Mouse (Mus musculus) CH12F3 (cell line): Measurements from ENCODE around the gene Uspl1.

ENCODE experiments used
- in situ Hi-C: fragments of 300-500 bp; cut with MboI; formaldehyde crosslinking; loops from 2 replicates; pipeline ENCODE4 v1.14.3; 2020; ENCODE audit warnings: low sequenced_read_pairs

Uspl1 gene

GRCm38 (mm10) chr5:149207661-149208060, 23.5 kb downstream of the Uspl1 start:
- in situ Hi-C loops: no loop called here

DNA sequence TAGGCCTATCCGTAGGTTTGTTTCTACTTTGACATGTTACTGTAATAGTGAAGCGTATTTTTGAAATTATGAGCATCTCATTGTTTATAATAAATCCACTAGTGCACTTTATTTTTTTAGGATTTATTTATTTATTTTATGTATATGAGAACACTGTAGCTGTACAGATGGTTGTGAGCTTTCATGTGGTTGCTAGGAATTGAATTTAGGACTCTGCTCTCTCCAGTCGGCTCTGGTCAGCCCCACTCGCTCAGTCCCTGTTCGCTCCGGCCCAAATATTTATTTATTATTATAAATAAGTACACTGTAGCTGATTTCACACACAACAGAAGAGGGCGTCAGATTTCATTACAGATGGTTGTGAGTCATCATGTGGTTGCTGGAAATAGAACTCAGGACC, 24.6 kb downstream of the Uspl1 start:
- in situ Hi-C loops: no loop called here

DNA sequence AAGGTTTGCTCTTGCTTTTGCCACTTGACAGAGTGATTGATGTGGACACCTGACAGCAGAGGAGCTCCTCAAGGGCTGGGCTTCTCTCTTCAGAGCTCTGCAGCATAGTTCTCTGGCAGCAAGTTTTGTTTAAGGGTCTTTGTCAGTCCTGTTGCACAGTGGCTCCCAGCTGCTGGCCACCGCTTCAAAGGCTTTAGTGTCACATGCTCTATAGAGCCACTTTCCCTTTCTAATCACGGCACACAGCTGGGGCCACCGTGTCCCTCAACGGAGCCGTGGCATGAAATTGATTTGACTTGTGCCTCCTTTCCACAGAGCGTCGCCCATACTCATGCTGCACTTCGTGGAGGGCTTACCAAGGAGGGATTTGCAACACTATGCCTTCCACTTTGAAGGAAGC, 25.2 kb downstream of the Uspl1 start:
- in situ Hi-C loops: no loop called here

- in situ Hi-C loops: no loop called here
Observed at GRCm38 (mm10) chr5:149211041-149211440, 26.9 kb downstream of the Uspl1 start.

GRCm38 (mm10) chr5:149212806-149213205, 28.7 kb downstream of the Uspl1 start:
- in situ Hi-C loops: no loop called here

GRCm38 (mm10) chr5:149215540-149215939, 31.4 kb downstream of the Uspl1 start:
- in situ Hi-C loops: no loop called here

DNA sequence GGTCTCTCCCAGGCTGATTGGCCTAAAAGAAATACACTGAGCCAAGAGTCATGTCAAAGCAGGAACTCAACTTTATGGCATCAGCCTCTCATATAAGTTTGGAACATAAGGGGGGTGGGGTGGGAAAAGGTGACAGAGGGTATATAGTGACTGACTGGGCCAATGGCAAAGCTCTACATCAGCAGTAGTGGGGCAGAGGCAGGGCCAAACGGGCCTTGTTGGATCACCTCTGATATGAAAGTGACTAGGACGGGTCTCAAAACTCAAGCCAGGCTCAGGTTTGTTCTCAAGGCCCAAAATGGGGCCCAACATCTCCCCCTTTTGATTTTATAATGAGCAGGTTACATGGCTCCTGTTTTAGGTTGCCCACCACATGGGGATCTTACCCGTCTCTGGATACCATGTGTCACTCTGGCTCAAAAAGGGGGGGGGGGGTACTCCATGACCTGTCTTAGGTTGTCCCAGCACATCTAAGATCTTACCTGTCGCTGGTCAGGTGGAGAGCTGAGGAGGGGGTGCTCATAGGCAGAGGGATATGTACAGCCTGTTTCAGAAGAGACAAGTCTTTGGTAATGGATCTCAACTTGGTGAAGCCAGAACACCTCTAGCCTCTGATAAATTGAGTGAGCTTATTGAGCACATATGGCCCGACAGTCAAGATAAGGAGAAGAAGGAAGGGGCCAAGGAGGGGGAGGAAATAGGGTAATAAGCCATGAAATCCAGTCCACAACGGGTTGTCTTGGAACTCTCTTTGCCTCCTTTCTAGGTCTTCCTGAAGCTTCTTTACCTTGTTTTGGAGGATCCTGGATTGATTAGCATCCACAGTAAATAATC, 33.6 kb downstream of the Uspl1 start:
- in situ Hi-C loops: no loop called here

- in situ Hi-C loops: no loop called here
Observed at GRCm38 (mm10) chr5:149219493-149219892, 35.3 kb downstream of the Uspl1 start.

GRCm38 (mm10) chr5:149221355-149221754, 37.2 kb downstream of the Uspl1 start:
- in situ Hi-C loops: no loop called here

GRCm38 (mm10) chr5:149224666-149225065, 40.5 kb downstream of the Uspl1 start:
- in situ Hi-C loops: no loop called here

GRCm38 (mm10) chr5:149228700-149229618, 44.8 kb downstream of the Uspl1 start:
- in situ Hi-C loops: no loop called here

- in situ Hi-C loops: no loop called here
Observed at GRCm38 (mm10) chr5:149229619-149230339, 45.6 kb downstream of the Uspl1 start.

DNA sequence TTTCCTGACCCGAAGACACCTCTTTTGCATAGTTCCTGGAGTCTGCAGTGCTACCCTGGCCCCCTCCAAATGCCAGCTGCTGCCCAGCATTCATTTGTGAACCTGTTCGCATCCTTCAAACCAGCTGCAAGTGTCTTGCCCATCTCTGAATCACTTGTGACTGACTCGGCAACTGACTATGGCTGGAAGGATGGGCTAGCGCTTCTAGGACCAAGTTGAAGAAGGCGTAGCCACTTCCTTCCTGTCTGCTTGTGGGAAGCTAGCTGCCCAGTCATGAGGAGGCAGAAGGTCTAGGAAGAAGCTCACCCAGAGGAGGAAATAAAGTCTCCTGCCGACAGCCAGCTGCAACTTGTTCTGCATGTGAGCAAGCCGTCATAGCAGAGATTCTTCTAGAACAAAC, 50.9 kb downstream of the Uspl1 start:
- in situ Hi-C loops: no loop called here

GRCm38 (mm10) chr5:149237221-149237950, 53.2 kb downstream of the Uspl1 start:
- in situ Hi-C loops: no loop called here

GRCm38 (mm10) chr5:149242467-149242866, 58.3 kb downstream of the Uspl1 start:
- in situ Hi-C loops: no loop called here

DNA sequence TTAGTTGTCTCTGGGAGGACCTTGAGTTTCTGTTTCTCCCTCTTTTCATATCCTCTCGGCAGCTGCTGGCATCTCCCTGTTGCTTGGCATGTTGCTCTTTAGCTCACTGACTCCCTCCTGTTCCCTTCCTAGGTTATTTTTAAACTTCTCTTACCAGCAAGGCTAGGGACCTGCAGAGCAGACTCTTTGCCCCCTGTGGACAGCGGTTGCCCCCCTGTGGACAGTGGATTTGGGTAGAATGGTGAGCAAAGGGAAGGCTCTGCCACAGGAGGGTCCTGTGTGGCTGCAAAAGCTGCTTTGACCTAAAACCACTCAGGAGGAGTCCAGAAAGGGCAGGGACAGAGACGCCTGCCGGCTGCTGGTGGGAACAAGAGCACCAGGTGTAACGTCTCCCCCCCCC, 58.9 kb downstream of the Uspl1 start:
- in situ Hi-C loops: no loop called here

- in situ Hi-C loops: no loop called here
Observed at GRCm38 (mm10) chr5:149245391-149245964, 61.3 kb downstream of the Uspl1 start.

DNA sequence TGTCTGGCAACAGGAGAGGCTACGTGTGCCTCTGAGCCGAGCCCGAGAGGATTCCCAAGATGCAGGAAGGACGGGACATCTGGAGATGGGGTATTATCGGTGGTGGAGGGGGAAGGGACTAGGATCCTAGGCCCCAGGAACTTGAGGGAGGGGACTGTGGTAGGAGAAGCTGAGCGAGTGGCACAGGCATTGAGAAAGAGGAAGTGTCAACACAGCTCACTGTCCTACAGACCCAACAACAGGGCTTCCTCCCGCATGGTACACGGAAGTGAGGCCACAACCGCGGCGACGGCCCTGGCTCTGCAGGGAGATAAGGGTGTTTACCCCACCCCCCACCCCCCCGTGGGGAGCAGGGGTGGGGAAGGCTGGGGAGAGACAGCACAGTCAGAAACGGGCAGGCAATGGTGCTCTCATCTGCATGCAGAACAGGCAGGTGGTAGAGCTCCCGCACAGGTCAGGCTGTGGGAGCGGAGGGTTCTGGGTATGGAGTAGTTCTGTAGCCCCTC, 61.9 kb downstream of the Uspl1 start:
- in situ Hi-C loops: no loop called here

DNA sequence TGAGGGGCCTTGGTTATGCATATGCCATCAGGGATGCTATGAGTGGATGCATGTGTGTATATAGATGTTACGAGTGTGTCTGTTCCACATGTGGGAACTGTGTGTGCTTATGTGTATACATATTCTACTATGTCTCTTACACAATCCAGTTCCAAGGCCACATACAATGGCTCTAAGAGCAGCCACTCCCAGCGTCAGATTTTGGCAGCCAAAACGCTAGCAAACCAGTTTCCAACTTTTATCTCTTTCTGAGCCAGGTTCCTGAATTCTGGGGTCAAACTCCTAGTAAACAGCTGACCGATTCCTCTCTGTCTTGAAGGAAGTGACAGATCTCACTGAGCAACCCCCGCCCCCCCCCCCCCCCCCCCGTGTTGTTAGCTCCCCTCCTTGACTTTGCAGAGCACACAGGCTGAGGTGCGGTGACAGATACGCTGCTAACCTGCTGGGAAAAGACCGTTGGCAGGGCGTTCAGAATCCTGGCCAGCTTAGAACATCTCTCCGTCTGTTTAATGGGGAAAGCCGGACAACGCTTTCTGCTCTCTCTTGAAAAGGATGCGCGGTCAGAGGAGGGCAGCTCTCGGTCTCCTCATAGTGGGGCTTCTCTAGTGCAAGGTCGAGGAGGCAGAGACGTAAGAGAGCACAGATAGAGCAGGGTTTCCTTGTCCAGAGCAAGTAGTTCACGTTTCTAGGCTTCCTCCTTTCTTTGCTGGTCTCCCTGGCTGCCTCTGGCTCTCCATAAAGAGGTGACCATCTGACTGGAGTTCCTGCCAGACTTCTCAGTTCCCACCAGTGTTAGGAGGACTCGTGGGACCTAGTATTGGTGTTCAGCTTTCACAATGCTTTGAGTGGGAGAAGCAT, 63.1 kb downstream of the Uspl1 start:
- in situ Hi-C loops: no loop called here
